Mouse (Mus musculus) MEL (cell line): ENCODE data around the gene Iqcf5.

Source experiments
- BHLHE40 ChIP-seq: IDR thresholded peaks from 2 replicates; pipeline ENCODE4 v1.6.1; 2012; ENCODE audit warnings: low read depth, mild to moderate bottlenecking, inconsistent platforms, low read length, improper control_type of control experiment, borderline replicate concordance
- CTCF ChIP-seq, 3 experiments: IDR thresholded peaks in 2 of 3; conservative IDR thresholded peaks in 1 of 3; 2 replicates each; pipeline ENCODE4 v1.5.1; 2011 to 2012; ENCODE audit warnings: low read length in 3 of 3, low read depth in 2 of 3, mild to moderate bottlenecking in 2 of 3, improper control_type of control experiment in 1 of 3, inconsistent platforms in 1 of 3, mixed read lengths in 1 of 3, moderate library complexity in 1 of 3; ENCODE audit not compliant: control insufficient read depth in 1 of 3, insufficient read depth in 1 of 3, poor library complexity in 1 of 3, severe bottlenecking in 1 of 3
- EP300 ChIP-seq, 2 experiments: IDR thresholded peaks; 2 replicates each; pipeline ENCODE4 v1.6.1; 2011; ENCODE audit warnings: improper control_type of control experiment in 2 of 2, low read length in 2 of 2, low read depth in 1 of 2, mild to moderate bottlenecking in 1 of 2
- MYC ChIP-seq: IDR thresholded peaks from 2 replicates; pipeline ENCODE4 v1.6.1; 2011; ENCODE audit warnings: low read depth, mild to moderate bottlenecking, low read length, improper control_type of control experiment, moderate library complexity
- POLR2A ChIP-seq, 2 experiments: IDR thresholded peaks; 2 replicates each; pipeline ENCODE4 v1.6.1; 2011 to 2012; ENCODE audit warnings: low read length in 2 of 2, mild to moderate bottlenecking in 2 of 2, control low read depth in 1 of 2, improper control_type of control experiment in 1 of 2, low read depth in 1 of 2, moderate library complexity in 1 of 2; ENCODE audit not compliant: control insufficient read depth in 1 of 2, insufficient read depth in 1 of 2, poor library complexity in 1 of 2

DNA sequence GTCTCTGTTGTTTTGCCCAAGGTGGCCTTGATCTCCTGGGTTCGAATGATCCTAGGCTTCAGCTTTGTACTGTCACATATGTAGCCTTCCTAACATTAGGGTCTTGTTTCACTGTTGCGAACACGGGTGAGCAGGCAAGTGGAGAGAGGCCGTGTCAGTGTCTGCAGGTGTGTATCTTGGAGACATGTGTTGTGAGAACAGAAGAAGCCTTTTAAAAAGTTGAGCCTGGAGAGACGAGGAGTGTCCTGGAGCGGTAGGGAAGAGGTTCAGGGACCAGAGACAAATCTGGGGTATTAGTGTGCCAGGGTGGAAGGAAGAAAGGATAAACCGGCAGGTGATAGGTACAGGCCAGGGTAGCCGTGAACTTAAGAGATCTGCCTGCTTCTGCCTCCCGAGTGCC is 36.3 kb upstream of the Iqcf5 start:
- no peak for TF ChIP-seq CTCF (IDR thresholded peaks at IDR 0.05 in 2 of 3, conservative IDR thresholded peaks at IDR 0.05 in 1 of 3; ENCODE audit: control insufficient read depth in 1 of 3, insufficient read depth in 1 of 3, low read depth in 2 of 3, low read length in 3 of 3, poor library complexity in 1 of 3, severe bottlenecking in 1 of 3)
- no peak for TF ChIP-seq MYC
- no peak for TF ChIP-seq POLR2A (IDR thresholded peaks at IDR 0.05; ENCODE audit: control insufficient read depth in 1 of 2, insufficient read depth in 1 of 2, low read depth in 1 of 2, low read length in 2 of 2, poor library complexity in 1 of 2)
- no peak for TF ChIP-seq BHLHE40
- no peak for TF ChIP-seq EP300 (IDR thresholded peaks at IDR 0.05; ENCODE audit: low read depth in 1 of 2, low read length in 2 of 2)
